Mouse (Mus musculus): ENCODE data around the gene Hprt. TPM values are rescaled to one million over a fixed set of nuclear protein-coding genes. Genes with fewer than 3 reads are reported as not detected.

The Hprt gene
- polyA plus RNA-seq, 1 experiment from 2014 or later = 114 TPM

DNA sequence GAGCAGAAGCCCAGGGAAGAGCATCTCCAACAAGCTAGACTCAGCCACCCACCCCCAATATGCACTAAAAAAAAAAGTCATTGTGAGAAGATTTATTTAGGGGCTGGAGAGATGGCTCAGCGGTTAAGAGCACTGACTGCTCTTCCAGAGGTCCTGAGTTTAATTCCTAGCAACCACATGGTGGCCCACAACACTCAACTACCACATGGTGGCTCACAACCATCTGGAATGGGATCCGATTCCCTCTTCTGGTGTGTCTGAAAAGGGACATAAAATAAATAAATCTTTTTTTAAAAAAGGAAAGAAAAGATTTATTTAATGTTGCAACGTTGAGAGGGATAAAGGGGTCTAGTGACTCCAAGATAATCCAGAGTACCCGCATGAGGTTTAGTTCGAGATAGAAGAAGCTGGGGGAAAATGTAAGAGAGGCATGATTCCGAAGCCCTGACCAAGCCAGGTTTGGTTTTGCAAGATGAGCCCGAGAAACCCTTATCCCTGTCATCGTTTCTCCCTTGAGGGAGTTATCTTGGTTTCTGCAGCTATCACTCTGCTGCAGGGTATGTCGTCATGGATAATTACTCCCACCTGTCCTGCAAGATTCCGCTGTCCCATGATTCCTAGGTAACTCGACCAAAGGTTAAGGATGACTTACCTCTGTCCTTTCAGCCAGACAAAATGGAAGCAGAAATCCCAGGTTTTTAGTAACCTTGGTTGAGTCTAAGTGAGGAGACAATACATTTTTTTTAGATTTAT, 37.7 kb downstream of the Hprt start:
- ATAC-seq = no peak
- H3K27ac ChIP-seq (ENCODE audit: low read length) = no peak overlapping the region
- WGBS = 72% methylated on average over 11 of the region's 11 CpGs
- no peaks in the 10 kb centered on the region for H3K27me3 ChIP-seq (ENCODE audit: control insufficient read depth, insufficient read depth, low read depth, low read length)
- H3K36me3 ChIP-seq (ENCODE audit: control insufficient read depth, insufficient read depth, low read length) = no peaks in the 10 kb centered on the region
- no peaks in the 10 kb centered on the region for H3K9me3 ChIP-seq (replicated peaks; ENCODE audit: control insufficient read depth, low read length, poor library complexity, severe bottlenecking)
- H3K4me2 ChIP-seq (ENCODE audit: low read length) = no peak overlapping the region
- H3K4me1 ChIP-seq (ENCODE audit: control insufficient read depth, insufficient read depth, low read length) = no peaks in the 10 kb centered on the region
- no peak overlapping the region for H3K4me3 ChIP-seq (ENCODE audit: low read depth, low read length)
- H3K9ac ChIP-seq (ENCODE audit: low read depth, low read length) = no peak overlapping the region

DNA sequence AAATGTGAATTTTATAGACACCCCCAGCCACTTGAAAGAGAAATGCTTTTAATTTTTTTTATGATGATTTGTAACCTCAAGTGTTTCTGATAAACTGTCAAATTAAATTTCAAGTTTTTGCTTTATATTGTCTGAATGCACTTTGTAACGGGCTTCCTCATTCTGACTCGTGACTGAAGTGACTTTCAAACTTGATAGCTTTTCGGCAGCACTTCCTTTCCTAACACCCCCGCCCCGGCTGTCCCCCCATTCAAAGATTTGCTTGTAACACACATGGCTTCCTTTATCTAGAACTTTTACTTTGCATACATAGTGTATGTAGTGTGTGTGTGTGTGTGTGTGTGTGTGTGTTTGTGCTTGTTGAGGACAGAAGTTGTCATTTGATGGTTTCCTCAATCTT, 41.6 kb downstream of the Hprt start:
- Histone ChIP-seq H3K4me2 (ENCODE audit: low read length) (no peak overlapping the region), H3K27me3 (ENCODE audit: control insufficient read depth, insufficient read depth, low read depth, low read length) (no peaks in the 10 kb centered on the region), H3K4me3 (ENCODE audit: low read depth, low read length) (no peak overlapping the region), H3K9me3 (replicated peaks; ENCODE audit: control insufficient read depth, low read length, poor library complexity, severe bottlenecking) (no peaks in the 10 kb centered on the region), H3K27ac (ENCODE audit: low read length) (no peak overlapping the region), H3K4me1 (ENCODE audit: control insufficient read depth, insufficient read depth, low read length) (no peaks in the 10 kb centered on the region), H3K9ac (ENCODE audit: low read depth, low read length) (no peak overlapping the region), H3K36me3 (ENCODE audit: control insufficient read depth, insufficient read depth, low read length) (no peaks in the 10 kb centered on the region)
- no peak for ATAC-seq
- WGBS = 69% methylated on average over 5 of the region's 5 CpGs

DNA sequence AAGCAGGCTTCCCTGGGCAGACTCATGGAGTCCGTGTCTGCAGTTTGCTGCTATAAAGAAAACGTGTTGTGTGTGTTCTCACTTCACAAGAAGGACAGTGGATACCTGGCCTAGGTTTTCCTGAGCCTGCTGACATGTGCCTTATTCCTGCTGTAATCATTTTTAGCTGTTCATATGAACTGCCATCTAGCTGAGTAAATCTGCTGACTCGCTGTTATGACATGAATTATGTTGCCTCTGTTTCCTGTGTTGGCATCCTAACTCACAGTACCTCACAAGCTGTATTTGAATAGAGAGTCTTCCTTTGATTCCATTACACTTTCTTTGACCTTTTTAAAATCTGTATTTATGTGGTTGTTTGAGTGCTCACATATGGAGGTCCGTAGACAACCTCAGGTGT, 50.3 kb downstream of the Hprt start:
- H3K27ac ChIP-seq (ENCODE audit: low read length) = no peak overlapping the region
- H3K9ac ChIP-seq (ENCODE audit: low read depth, low read length) = no peak overlapping the region
- no peaks in the 10 kb centered on the region for H3K27me3 ChIP-seq (ENCODE audit: control insufficient read depth, insufficient read depth, low read depth, low read length)
- H3K9me3 ChIP-seq (replicated peaks; ENCODE audit: control insufficient read depth, low read length, poor library complexity, severe bottlenecking) = no peaks in the 10 kb centered on the region
- no peaks in the 10 kb centered on the region for H3K4me1 ChIP-seq (ENCODE audit: control insufficient read depth, insufficient read depth, low read length)
- no peak for ATAC-seq
- H3K4me3 ChIP-seq (ENCODE audit: low read depth, low read length) = no peak overlapping the region
- H3K4me2 ChIP-seq (ENCODE audit: low read length) = no peak overlapping the region
- no peaks in the 10 kb centered on the region for H3K36me3 ChIP-seq (ENCODE audit: control insufficient read depth, insufficient read depth, low read length)
- 91% methylated on average over 4 of the region's 4 CpGs for WGBS

- no peaks in the 10 kb centered on the region for H3K9me3 ChIP-seq (replicated peaks; ENCODE audit: control insufficient read depth, low read length, poor library complexity, severe bottlenecking)
- ATAC-seq = no peak
- H3K27me3 ChIP-seq (ENCODE audit: control insufficient read depth, insufficient read depth, low read depth, low read length) = no peaks in the 10 kb centered on the region
- H3K4me2 ChIP-seq (ENCODE audit: low read length) = no peak overlapping the region
- H3K9ac ChIP-seq (ENCODE audit: low read depth, low read length) = no peak overlapping the region
- WGBS = 58% methylated on average over 5 of the region's 5 CpGs
- no peaks in the 10 kb centered on the region for H3K36me3 ChIP-seq (ENCODE audit: control insufficient read depth, insufficient read depth, low read length)
- no peaks in the 10 kb centered on the region for H3K4me1 ChIP-seq (ENCODE audit: control insufficient read depth, insufficient read depth, low read length)
- H3K27ac ChIP-seq (ENCODE audit: low read length) = no peak overlapping the region
- H3K4me3 ChIP-seq (ENCODE audit: low read depth, low read length) = no peak overlapping the region
These were observed 51.7 kb downstream of the Hprt start for GRCm38 (mm10) chrX:53039651-53040050.

GRCm38 (mm10) chrX:53040138-53040537, 52.2 kb downstream of the Hprt start:
- Histone ChIP-seq H3K9me3 (replicated peaks; ENCODE audit: control insufficient read depth, low read length, poor library complexity, severe bottlenecking) (no peaks in the 10 kb centered on the region), H3K36me3 (ENCODE audit: control insufficient read depth, insufficient read depth, low read length) (no peaks in the 10 kb centered on the region), H3K4me2 (ENCODE audit: low read length) (no peak overlapping the region), H3K9ac (ENCODE audit: low read depth, low read length) (no peak overlapping the region), H3K4me3 (ENCODE audit: low read depth, low read length) (no peak overlapping the region), H3K27ac (ENCODE audit: low read length) (no peak overlapping the region), H3K27me3 (ENCODE audit: control insufficient read depth, insufficient read depth, low read depth, low read length) (no peaks in the 10 kb centered on the region), H3K4me1 (ENCODE audit: control insufficient read depth, insufficient read depth, low read length) (no peaks in the 10 kb centered on the region)
- 89% methylated on average over 6 of the region's 6 CpGs for WGBS
- no peak for ATAC-seq

- H3K4me3 ChIP-seq (ENCODE audit: low read depth, low read length) = no peak overlapping the region
- H3K27ac ChIP-seq (ENCODE audit: low read length) = no peak overlapping the region
- H3K27me3 ChIP-seq (ENCODE audit: control insufficient read depth, insufficient read depth, low read depth, low read length) = no peaks in the 10 kb centered on the region
- no peaks in the 10 kb centered on the region for H3K4me1 ChIP-seq (ENCODE audit: control insufficient read depth, insufficient read depth, low read length)
- H3K36me3 ChIP-seq (ENCODE audit: control insufficient read depth, insufficient read depth, low read length) = no peaks in the 10 kb centered on the region
- H3K9ac ChIP-seq (ENCODE audit: low read depth, low read length) = no peak overlapping the region
- 82% methylated on average over 6 of the region's 6 CpGs for WGBS
- no peak for ATAC-seq
- no peaks in the 10 kb centered on the region for H3K9me3 ChIP-seq (replicated peaks; ENCODE audit: control insufficient read depth, low read length, poor library complexity, severe bottlenecking)
- H3K4me2 ChIP-seq (ENCODE audit: low read length) = no peak overlapping the region
These were observed 53.1 kb downstream of the Hprt start for GRCm38 (mm10) chrX:53041006-53041405.

GRCm38 (mm10) chrX:53045187-53045903, 57.4 kb downstream of the Hprt start:
- ATAC-seq = no peak
- H3K9ac ChIP-seq (ENCODE audit: low read depth, low read length) = no peak overlapping the region

DNA sequence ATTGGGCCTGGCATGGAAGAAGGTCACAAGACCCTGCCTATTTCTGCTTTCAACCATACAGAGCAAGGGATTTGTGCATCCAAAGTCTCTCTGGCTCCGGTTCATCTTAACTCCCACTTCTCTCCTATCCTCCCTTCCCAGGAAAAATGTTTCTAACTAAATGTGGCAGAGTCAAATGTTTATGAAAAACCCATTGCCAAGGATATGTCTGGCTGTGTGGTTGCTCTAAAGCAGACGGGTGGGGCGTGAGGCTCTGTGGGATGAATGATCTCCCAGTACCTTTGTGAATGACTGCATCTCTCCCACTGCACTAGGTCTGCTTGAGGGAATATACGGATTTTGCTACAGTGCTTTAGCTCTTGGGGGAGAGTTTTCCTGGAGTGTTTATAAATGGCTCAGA, 58.1 kb downstream of the Hprt start:
- H3K36me3 ChIP-seq (ENCODE audit: control insufficient read depth, insufficient read depth, low read length) = no peaks in the 10 kb centered on the region
- no peaks in the 10 kb centered on the region for H3K9me3 ChIP-seq (replicated peaks; ENCODE audit: control insufficient read depth, low read length, poor library complexity, severe bottlenecking)
- ATAC-seq = no peak
- no peak overlapping the region for H3K4me3 ChIP-seq (ENCODE audit: low read depth, low read length)
- H3K27ac ChIP-seq (ENCODE audit: low read length) = no peak overlapping the region
- no peak overlapping the region for H3K9ac ChIP-seq (ENCODE audit: low read depth, low read length)
- H3K4me1 ChIP-seq (ENCODE audit: control insufficient read depth, insufficient read depth, low read length) = no peaks in the 10 kb centered on the region
- 86% methylated on average over 4 of the region's 4 CpGs for WGBS
- no peaks in the 10 kb centered on the region for H3K27me3 ChIP-seq (ENCODE audit: control insufficient read depth, insufficient read depth, low read depth, low read length)
- H3K4me2 ChIP-seq (ENCODE audit: low read length) = no peak overlapping the region

More at GRCm38 (mm10) chrX:53045187-53045903, 57.4 kb downstream of the Hprt start:
- Histone ChIP-seq H3K27ac (ENCODE audit: low read length) (no peak overlapping the region), H3K9me3 (replicated peaks; ENCODE audit: control insufficient read depth, low read length, poor library complexity, severe bottlenecking) (no peaks in the 10 kb centered on the region), H3K4me3 (ENCODE audit: low read depth, low read length) (no peak overlapping the region), H3K4me2 (ENCODE audit: low read length) (no peak overlapping the region), H3K36me3 (ENCODE audit: control insufficient read depth, insufficient read depth, low read length) (no peaks in the 10 kb centered on the region), H3K27me3 (ENCODE audit: control insufficient read depth, insufficient read depth, low read depth, low read length) (no peaks in the 10 kb centered on the region), H3K4me1 (ENCODE audit: control insufficient read depth, insufficient read depth, low read length) (no peaks in the 10 kb centered on the region)
- 61% methylated on average over 10 of the region's 10 CpGs for WGBS

DNA sequence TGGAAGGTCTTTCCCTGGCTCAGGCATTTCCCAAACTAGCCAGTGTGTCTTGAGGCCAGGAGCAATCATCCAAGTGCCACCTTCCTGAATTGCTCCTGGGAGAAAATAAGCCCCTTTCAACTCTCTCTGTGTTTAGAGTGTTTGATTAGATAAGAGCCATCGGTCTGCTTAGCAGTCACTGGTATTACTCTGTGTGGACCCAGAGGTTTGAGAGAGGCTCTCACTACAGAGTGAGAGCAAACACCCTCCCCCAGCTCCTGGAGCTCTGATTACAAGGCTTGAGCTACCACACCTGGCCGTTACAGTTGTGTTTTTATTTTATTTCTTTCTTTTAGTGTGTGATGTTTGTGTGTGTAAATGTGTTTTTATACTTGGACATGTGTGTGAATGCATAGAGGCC, 59.0 kb downstream of the Hprt start:
- 68% methylated on average over 2 of the region's 2 CpGs for WGBS
- Histone ChIP-seq H3K9me3 (replicated peaks; ENCODE audit: control insufficient read depth, low read length, poor library complexity, severe bottlenecking) (no peaks in the 10 kb centered on the region), H3K36me3 (ENCODE audit: control insufficient read depth, insufficient read depth, low read length) (no peaks in the 10 kb centered on the region), H3K4me3 (ENCODE audit: low read depth, low read length) (no peak overlapping the region), H3K4me2 (ENCODE audit: low read length) (no peak overlapping the region), H3K27ac (ENCODE audit: low read length) (no peak overlapping the region), H3K9ac (ENCODE audit: low read depth, low read length) (no peak overlapping the region), H3K4me1 (ENCODE audit: control insufficient read depth, insufficient read depth, low read length) (no peaks in the 10 kb centered on the region), H3K27me3 (ENCODE audit: control insufficient read depth, insufficient read depth, low read depth, low read length) (no peaks in the 10 kb centered on the region)
- no peak for ATAC-seq

Measured in midbrain, embryonic 16.5 days (tissue).